Mouse (Mus musculus): ENCODE measurements around the gene Sf3a1.

The Sf3a1 gene

DNA sequence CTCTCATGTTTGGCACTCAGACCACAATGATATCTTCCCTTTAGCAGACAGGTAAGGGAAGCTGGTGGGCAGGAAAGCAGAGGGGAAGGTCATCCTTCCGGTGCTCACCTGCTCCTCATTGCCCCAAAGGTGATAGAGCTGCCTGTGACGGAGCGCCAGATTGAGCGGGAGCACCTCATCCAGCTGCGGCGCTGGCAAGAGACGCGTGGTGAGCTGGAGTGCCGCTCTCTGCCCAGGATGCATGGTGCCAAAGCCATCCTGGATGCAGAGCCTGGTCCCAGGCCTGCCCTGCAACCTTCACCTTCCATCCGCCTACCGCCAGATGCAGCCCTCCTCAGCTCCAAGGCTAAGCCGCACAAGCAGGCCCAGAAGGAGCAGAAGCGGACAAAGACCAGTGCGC lies 54.4 kb downstream of the Sf3a1 start:
- intact Hi-C loops (cut with DNase I) = loop anchor here (10.0 kb wide), 1 partner anchor 50 kb away; the partner anchor contains the start of genes Ccdc157 and Sf3a1

DNA sequence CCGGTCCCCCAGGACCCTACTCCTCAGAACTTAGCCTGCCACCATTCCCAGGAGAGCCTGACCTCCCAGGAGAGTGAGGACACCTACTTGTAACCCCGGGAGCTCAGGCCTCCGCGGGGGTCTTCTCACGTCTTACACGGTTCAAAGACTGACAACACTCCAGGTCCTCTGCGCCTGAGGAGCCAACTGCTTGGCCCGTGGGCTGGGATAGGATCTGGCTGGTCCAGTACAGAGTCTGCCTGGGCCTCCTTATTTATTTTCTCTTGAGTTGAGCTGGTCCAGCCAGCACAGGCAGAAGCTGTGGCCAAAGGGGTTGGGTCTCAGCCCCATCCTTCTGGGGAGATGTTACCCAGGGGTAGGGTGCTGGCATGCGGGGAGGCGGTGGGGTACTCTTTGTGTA lies 54.9 kb downstream of the Sf3a1 start:
- intact Hi-C loops (cut with DNase I) = loop anchor here (10.0 kb wide), 1 partner anchor 50 kb away; the partner anchor contains the start of genes Ccdc157 and Sf3a1

DNA sequence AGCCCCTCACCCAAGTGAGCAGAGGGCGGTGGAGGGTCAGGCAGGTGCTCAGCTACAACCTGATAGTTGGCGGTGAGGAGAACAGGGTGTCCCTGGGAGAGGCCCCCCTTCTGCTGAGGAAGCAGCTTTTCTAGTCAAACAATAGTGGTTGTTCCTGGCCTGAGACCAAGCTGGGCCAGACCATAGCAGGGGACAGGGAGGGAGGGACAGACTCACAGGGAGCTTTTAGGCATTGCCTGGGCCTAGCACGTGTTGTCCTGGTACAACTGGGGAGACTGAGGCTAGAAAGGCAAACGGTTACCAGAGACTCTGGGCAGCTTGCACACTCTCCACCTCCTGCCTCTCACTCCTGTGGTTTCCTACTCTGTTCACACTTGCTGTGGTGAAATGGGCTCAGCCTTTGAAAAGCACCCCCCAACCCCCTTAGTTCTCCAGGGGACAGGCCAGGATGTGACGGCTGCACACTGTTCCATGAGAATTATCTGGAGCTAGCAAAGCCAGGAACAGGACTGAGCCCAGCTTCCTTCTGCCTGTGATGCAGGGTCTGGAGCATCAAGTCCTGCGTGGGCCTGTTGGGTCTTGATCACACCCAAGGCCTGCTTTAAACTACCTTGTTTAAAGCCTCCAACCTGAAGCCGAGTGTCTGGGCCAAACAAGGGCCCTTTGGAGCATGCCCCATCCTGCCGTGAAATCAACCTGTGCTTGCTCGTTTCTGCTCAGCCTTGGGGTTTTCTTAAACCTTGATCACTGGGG lies 56.3 kb downstream of the Sf3a1 start:
- intact Hi-C loops (cut with DNase I) = loop anchor here (1.0 to 10.0 kb wide), 2 partner anchors 29 to 52 kb away; partner anchors contain the start of genes Ccdc157 and Sf3a1

DNA sequence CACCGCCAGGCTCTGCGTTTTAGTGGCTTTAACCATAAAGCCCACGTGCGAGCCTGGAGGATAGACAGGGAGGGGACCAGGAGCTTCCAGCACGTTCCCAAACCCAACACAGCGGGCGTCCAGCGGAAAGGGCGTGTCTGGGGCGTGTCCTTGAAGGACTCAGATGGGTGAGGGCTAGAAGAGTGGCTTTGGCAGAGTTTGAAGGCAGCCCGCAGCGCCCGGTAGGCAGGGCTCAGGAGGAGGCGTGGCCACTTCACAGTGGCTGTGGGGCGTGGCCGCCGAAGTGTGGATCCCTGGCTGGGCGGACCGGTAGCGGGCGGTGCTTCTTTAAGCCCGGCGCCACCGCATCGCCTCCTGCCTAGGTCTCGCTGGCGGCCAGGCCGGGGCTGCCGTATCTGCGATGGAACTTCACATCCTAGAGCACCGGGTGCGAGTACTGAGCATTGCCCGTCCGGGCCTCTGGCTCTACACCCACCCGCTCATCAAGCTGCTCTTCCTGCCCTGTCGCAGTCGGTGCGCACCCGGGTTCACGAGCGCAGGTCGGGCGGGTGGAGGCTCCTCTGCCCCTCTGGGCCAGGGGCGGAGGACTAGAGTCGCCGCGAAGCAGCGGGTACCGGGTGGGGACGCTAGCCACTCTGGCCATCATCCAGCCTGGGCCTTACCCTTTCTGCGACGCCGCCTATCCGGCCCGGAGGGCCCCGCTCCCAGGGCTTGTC lies 57.9 kb downstream of the Sf3a1 start, which contains the start of gene Castor1:
TSS of gene Castor1 (plus strand) at position 312 of the 716 bp plus-strand sequence.
- intact Hi-C loops (cut with DNase I) = loop anchor here (10.0 kb wide), 1 partner anchor 53 kb away; the partner anchor contains the start of genes Ccdc157 and Sf3a1

DNA sequence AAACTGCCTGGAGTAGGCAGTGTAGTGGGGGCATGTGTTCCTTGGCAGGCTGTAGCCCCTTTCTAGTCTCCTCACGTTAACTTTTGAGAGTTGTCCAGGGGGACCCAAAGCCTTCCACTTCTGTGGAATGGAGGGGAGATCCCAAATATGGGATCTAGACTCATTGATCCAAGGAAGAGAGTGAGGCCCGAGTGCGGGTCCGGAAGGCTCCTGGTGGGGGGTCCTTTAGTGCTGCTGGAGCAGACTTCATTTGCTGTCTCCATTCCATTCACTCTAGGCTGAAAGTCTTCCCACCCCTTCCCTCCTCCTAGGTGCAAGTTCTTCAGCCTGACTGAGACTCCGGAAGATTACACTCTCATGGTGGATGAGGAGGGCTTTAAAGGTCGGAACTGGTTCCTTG lies 58.5 kb downstream of the Sf3a1 start:
- intact Hi-C loops (cut with DNase I) = loop anchor here (10.0 kb wide), 1 partner anchor 54 kb away; the partner anchor contains the start of genes Ccdc157 and Sf3a1

DNA sequence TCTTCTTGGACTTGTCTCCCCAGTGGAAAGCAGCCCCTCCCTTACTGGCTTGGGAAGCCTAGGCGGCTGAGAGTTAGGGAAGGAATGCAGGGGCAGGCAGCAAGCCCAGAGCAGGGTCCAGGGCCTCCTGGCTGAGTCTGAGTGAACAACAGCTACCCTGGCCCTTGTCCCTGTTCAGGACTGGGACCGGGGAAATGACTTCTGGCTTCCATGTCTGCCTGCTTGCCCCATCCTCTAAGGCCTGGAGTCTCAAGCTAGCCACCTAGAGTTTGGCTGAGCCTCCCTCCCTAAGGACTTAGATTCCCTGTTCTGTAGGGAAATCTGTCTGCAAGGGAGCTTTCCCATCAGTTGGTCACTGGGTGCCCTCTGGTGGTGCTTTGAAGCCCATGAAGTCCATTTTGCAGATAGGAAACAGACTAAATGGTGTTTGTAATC lies 59.2 kb downstream of the Sf3a1 start:
- intact Hi-C loops (cut with DNase I) = loop anchor here (10.0 kb wide), 1 partner anchor 55 kb away; the partner anchor contains the start of genes Ccdc157 and Sf3a1

DNA sequence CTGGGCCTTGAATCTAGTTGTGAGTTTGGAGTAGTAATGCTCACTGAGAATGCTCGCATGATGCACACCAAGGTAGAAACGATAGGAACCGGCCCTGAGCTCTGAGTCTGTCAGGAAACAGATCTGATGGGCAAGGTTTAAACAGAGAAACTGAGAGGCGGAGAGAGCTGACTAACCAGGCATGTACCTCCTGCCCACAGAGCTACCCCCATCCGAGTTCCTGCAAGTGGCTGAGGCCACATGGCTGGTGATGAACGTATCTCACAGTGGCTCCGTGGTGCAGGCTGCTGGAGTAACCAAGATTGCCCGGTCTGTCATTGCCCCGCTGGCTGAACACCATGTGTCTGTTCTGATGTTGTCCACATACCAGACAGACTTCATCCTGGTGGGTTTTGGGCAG lies 59.8 kb downstream of the Sf3a1 start:
- intact Hi-C loops (cut with DNase I) = loop anchor here (1.0 to 10.0 kb wide), 4 partner anchors 38 to 205 kb away; partner anchors contain the start of genes Ccdc157, Rnf215 and Sf3a1

DNA sequence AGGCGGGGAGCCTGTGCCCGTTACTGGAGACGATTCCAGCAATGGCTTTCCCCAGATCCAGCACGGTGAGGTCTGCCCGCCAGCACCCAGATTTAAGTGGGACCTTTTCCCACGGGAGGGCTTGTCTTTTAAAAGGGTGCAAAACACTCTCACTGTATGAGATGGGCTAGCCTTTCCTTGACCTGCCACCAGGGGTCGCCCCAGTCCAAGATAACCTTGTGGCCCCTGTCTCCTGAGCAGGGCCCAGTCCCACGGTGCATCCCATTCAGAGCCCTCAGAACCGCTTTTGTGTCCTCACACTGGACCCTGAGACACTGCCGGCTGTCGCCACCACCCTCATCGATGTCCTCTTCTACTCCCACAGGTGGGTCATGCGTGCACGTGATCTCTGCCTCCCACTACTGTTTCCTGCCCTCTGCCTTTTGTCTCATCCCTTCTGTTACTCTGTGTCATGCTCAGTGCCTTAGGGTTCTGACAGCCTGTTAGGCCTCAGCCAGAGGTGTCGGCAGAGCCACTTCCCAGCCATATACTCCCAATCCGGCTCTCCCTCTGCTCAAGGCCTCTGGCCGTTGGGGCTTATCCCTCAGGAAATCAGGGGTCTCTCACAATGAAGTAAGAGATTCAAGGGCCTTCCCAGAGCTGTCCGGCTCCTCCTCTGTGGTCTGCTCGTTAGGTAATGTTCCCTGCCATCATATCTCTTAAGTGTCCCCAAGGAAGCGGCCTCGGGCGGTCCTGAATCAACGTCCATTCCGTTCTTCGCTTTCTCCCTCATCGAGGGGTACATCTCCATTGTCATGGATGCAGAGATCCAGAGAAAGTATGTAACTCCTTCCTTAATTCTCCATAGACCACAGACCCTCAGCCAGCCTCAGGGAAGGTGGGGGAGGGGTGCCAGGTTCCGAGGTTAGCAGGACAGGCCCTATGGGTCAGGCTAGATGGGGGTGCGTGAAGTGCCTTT lies 60.6 kb downstream of the Sf3a1 start:
- intact Hi-C loops (cut with DNase I) = loop anchor here (1.0 to 10.0 kb wide), 3 partner anchors 38 to 204 kb away; partner anchors contain the start of gene Rnf215

DNA sequence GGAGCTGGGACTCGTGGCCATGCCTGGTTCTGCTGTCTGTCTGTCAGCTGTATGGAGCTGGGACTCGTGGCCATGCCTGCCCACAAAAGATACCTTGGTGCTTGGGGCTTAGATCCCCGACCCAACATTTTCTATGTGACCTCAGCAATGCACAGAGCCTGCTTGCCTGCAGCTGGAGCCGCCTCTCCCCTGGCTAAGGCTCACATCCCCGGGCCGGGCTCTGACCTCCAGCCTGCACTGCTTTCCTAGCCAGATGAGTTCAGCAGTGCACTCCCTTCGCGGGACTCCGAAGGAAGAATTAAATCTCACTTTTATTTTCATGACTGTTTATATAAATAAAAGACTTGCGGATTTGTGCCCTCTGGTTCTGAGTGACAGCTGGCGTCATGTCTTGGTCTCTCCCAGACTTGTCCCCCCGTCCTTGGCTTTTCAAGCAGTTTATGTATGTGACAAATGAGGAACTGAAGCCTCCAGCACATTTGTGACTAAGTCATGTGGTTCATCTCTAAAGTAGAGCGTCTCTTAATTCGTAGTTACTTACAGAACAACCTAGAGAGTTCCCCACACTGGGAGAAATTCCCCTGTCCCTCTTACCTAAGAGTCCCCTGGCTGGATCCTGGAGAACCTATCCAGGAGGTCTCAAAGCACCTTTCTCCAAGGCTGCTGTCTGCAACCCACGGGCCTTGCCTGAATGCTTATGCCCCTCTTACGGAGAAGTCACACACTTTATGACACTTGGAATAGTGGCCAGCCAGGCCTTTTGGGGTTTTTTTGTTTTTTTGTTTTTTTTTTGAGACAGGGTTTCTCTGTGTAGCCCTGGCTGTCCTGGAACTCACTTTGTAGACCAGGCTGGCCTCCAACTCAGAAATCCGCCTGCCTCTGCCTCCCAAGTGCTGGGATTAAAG lies 62.1 kb downstream of the Sf3a1 start:
- intact Hi-C loops (cut with DNase I) = loop anchor here (10.0 kb wide), 1 partner anchor 203 kb away; no protein-coding TSS in a partner anchor

DNA sequence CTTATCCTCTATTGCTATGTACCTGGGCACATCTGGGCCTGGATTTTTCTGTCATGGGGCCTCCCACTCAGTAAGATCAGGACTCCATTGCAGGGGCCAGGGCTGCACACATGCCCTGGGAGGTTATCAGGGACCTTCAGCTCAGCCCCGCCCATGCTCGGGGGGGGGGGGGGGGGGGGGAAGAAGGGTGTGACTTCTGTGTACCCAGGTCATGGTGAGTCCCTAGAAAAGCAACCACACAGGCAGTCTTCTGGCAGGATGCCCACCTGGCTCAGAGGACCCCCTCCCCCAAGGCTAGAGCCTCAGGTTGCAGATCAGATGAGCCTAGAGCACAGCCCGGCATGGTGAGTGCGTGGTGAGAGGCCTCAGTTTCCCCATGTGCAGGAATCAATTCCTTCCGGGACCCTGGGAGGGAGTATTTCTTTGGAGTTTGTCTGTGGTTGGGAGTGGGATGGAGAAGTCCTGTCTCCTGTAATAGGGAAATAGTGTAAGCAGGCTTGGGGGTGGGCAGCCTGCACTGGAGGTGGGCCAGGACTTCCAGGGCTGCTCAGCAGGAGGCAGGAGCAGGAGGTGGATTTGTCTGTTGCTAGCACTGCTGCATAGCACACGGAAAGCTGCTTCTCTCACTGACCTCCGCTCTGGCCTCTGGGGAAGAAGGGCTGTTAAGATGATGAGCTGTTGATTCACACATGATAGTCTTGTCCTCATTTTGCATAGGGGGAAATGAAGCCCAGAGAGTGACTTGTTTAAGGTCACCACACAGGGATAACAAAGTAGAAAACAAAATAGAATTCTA lies 63.4 kb downstream of the Sf3a1 start:
- intact Hi-C loops (cut with DNase I) = loop anchor here (10.0 kb wide), 1 partner anchor 201 kb away; no protein-coding TSS in a partner anchor

DNA sequence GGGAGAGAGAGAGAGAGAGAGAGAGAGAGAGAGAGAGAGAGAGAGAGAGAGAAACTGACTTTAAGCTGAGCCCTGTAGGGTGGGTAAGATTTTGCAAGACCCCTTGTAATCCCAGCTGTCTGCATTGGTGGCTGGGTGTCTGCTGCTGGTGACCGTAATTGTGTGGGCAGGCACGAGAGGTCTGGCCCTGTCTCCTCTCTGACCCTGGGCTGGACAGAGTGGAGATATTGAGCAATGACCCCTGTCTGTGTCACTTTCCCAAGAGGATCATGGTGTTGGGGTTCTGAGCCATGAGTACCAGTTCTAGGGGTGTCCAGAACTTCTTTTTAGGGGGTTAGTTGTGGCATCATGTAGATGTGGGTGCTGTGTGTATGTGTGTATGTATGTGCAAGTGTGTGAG lies 64.1 kb downstream of the Sf3a1 start:
- intact Hi-C loops (cut with DNase I) = loop anchor here (10.0 kb wide), 1 partner anchor 201 kb away; no protein-coding TSS in a partner anchor

DNA sequence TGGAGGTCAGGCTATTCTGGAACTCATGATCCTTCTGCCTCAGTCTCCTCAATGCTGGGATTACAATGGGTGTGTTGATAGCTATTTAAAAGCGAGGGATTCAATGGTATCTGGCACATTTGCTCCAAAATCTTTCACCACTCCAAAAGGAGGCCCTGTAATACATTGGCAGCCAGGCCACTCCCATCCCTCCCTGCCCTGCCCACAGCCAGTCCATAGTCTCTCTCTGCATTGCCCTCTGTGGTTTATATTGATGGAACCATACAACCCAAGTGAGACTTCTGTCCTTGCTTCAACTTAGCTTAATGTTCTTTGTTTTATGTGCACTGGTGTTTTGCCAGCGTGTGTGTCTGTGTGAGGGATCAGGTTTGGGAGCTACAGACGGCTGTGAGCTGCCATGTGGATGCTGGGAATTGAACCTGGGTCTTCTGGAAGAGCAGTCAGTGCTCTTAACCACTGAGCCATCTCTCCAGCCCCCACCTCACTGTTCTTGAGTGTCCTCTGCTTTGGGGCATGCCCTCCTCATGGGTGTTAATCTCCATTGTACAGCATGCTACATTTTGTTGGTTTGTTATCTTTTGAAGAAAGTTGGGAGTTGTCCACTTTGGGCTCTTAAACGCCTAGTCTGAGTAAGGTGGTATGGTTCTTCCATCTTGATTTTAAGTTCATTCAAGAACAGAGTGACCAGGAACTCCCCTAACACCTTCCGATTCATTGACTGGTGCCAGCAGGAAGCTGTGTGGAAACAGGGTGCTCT lies 66.6 kb downstream of the Sf3a1 start:
- intact Hi-C loops (cut with DNase I) = loop anchor here (10.0 kb wide), 1 partner anchor 198 kb away; no protein-coding TSS in a partner anchor

DNA sequence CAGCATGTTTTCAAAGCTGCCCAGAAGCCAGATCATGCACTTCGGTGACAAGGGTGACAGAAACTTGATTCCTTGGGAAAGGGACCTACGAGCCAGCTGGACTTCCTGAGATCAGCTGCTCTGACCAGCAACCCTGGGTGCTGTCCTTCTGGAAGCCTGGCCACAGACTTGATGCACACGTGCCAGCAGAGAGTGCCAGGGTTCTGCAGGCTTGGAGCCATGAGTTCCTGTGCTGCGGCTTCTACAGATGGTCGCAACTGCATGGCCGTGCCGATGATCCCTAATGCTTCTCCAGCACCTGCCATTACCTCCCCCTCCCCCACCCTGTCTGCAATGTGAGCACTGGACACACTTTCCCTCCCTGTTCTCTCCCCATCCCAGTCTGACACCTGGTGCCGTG lies 68.3 kb downstream of the Sf3a1 start:
- intact Hi-C loops (cut with DNase I) = loop anchor here (10.0 kb wide), 1 partner anchor 196 kb away; no protein-coding TSS in a partner anchor

DNA sequence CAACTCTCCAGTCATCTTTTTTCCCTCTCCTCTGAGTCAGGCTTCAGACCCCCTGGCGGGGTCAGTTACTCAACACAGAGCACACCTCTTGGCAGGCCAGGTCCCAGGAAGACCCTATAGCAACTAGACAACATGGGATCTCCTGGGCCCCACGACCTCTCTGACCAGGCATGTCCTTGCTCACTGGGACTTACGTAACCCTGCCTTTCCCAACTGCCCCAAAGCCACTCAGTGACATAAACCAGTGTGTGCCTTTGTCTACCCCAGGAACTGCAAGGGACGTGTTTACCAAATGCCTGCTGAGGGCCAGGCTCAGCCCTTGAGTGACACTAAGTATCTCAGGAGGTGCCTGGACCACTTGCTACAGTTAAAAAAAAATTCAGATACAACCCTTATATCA lies 69.7 kb downstream of the Sf3a1 start:
- intact Hi-C loops (cut with DNase I) = loop anchor here (10.0 kb wide), 1 partner anchor 195 kb away; no protein-coding TSS in a partner anchor

DNA sequence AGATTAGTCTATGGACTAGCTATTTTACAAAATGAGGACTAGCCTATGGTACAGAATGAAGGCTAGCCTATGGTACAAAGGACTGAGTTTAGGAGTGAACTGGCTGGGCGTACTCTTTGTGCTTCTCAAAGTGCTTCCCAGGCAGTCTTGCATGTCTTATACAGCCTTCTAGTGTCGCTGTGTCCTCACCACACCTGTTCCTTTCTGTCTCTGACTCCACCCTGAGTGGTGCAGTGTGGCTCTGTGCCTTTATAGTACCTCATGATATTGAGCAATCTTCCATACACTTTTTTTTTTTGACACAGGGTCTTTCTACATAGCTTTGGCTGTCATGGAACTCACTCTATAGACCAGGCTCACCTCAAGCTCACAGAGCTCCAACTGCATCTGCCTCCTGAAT lies 71.3 kb downstream of the Sf3a1 start:
- intact Hi-C loops (cut with DNase I) = no loop called here
